Mouse (Mus musculus): ENCODE measurements at regions not wholly inside any gene's neighbourhood (a gene's known extent, or its start where the extent isn't known, plus 50 kb on each side); places are given as distances from the start of the nearest gene placed in this dataset.

- no peak for DNase-seq (ENCODE audit: low read depth in 1 of 2, low spot score in 2 of 2)
- WGBS = 74% methylated on average over 1 of the region's 1 CpGs
- Histone ChIP-seq H3K27me3 (ENCODE audit: control insufficient read depth, insufficient read depth, low read length) (no peaks in the 10 kb centered on the region), H3K36me3 (ENCODE audit: control insufficient read depth, insufficient read depth, low read length) (no peaks in the 10 kb centered on the region), H3K27ac (ENCODE audit: insufficient read depth, low read length) (no peak overlapping the region), H3K4me3 (ENCODE audit: extremely low read depth, insufficient read depth, insufficient read length) (no peak overlapping the region), H3K4me1 (ENCODE audit: control insufficient read depth, insufficient read depth, insufficient read length) (peaks cover 3% of the 10 kb centered on the region; the same call in 1 of the 2 replicates)
- TF ChIP-seq CTCF (IDR thresholded peaks at IDR 0.05; ENCODE audit: extremely low read depth, insufficient read depth, insufficient read length, insufficient replicate concordance) = no peak
- TF ChIP-seq POLR2A (IDR thresholded peaks at IDR 0.05; ENCODE audit: low read depth, low read length) = no peak
Measured at GRCm38 (mm10) chr17:88287861-88288260, 152.7 kb upstream of the Foxn2 start.

DNA sequence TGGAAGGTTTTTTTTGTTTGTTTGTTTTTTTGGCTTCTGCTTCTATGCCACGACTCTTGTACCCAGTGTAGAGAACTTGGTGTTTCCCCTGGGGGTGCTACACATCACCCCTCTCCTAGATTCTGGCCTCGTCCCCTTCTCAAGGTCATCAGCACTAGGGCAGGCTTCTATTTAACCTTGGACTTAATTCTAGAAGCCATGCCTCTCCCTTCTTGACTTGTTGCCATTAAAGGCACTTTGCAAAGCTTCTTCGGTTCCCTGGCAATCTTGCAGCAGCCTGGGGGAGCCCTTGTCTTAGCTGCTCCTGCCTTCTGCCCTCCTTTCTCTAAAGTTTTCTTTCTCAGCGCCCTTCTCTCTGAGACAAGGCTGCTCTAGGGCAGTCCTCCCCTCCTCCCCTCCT lies 143.0 kb upstream of the Foxn2 start:
- H3K27ac ChIP-seq (ENCODE audit: insufficient read depth, low read length) = no peak overlapping the region
- DNase-seq (ENCODE audit: low read depth in 1 of 2, low spot score in 2 of 2) = no peak
- H3K4me1 ChIP-seq (ENCODE audit: control insufficient read depth, insufficient read depth, insufficient read length) = no peaks in the 10 kb centered on the region
- 72% methylated on average over 4 of the region's 4 CpGs for WGBS
- no peaks in the 10 kb centered on the region for H3K36me3 ChIP-seq (ENCODE audit: control insufficient read depth, insufficient read depth, low read length)
- no peaks in the 10 kb centered on the region for H3K27me3 ChIP-seq (ENCODE audit: control insufficient read depth, insufficient read depth, low read length)
- no peak overlapping the region for H3K4me3 ChIP-seq (ENCODE audit: extremely low read depth, insufficient read depth, insufficient read length)
- TF ChIP-seq POLR2A (IDR thresholded peaks at IDR 0.05; ENCODE audit: low read depth, low read length) (no peak), CTCF (IDR thresholded peaks at IDR 0.05; ENCODE audit: extremely low read depth, insufficient read depth, insufficient read length, insufficient replicate concordance) (no peak)

GRCm38 (mm10) chr17:88303991-88304390 lies 136.5 kb upstream of the Foxn2 start:
- Histone ChIP-seq H3K4me3 (ENCODE audit: extremely low read depth, insufficient read depth, insufficient read length) (no peak overlapping the region), H3K27ac (ENCODE audit: insufficient read depth, low read length) (no peak overlapping the region), H3K27me3 (ENCODE audit: control insufficient read depth, insufficient read depth, low read length) (no peaks in the 10 kb centered on the region), H3K36me3 (ENCODE audit: control insufficient read depth, insufficient read depth, low read length) (no peaks in the 10 kb centered on the region), H3K4me1 (ENCODE audit: control insufficient read depth, insufficient read depth, insufficient read length) (no peaks in the 10 kb centered on the region)
- 80% methylated on average over 2 of the region's 2 CpGs for WGBS
- DNase-seq (ENCODE audit: low read depth in 1 of 2, low spot score in 2 of 2) = no peak
- no peak for TF ChIP-seq POLR2A (IDR thresholded peaks at IDR 0.05; ENCODE audit: low read depth, low read length)
- peak; percentile 15; the same call in 1 of the 2 replicates for TF ChIP-seq CTCF (IDR thresholded peaks at IDR 0.05; ENCODE audit: extremely low read depth, insufficient read depth, insufficient read length, insufficient replicate concordance)

DNA sequence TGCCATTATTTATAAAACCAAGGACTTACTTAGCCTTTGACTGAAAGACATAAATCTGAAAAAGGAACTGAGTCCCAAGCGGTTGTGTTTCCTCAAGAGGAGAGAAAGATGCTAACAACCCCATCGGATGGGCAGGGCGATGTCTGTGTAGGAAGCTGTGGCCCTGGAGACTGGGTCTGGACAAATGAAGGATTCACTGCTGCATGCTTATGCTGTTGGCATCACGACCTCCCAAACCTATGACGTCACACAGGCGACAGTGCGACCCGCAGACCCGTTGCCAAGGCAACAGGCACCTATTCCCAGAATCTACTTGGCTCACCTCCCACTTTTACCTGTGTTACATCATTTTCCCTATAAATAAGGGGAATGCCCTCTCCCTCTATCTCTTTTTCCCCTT lies 135.3 kb upstream of the Foxn2 start:
- H3K4me3 ChIP-seq (ENCODE audit: extremely low read depth, insufficient read depth, insufficient read length) = no peak overlapping the region

DNA sequence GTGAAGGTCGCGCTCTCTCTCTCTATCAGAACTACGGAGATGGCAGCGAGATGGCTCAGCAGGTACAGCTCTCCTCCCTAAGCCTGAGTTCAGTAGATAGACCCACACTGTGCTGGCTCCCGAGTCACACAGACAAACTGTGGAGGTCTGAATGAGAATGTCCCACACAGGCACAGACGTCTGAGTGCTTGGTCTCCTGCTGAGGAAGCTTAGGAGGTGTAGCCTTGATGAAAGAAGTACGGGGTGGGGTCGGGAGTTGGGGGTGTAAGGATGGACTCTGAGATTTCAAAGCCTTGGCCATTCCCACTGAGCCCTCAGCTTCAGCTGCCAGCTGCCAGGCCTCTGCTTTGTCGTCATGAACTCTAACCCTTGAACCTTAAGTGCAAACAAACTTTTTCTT lies 134.2 kb upstream of the Foxn2 start:
- TF ChIP-seq CTCF (IDR thresholded peaks at IDR 0.05; ENCODE audit: extremely low read depth, insufficient read depth, insufficient read length, insufficient replicate concordance) (no peak), POLR2A (IDR thresholded peaks at IDR 0.05; ENCODE audit: low read depth, low read length) (no peak)
- H3K27ac ChIP-seq (ENCODE audit: insufficient read depth, low read length) = no peak overlapping the region
- H3K4me3 ChIP-seq (ENCODE audit: extremely low read depth, insufficient read depth, insufficient read length) = no peak overlapping the region
- H3K4me1 ChIP-seq (ENCODE audit: control insufficient read depth, insufficient read depth, insufficient read length) = no peaks in the 10 kb centered on the region
- no peaks in the 10 kb centered on the region for H3K36me3 ChIP-seq (ENCODE audit: control insufficient read depth, insufficient read depth, low read length)
- 94% methylated on average over 9 of the region's 9 CpGs for WGBS
- no peak for DNase-seq (ENCODE audit: low read depth in 1 of 2, low spot score in 2 of 2)
- no peaks in the 10 kb centered on the region for H3K27me3 ChIP-seq (ENCODE audit: control insufficient read depth, insufficient read depth, low read length)

More for the DNA sequence above, 135.3 kb upstream of the Foxn2 start:
- no peak overlapping the region for H3K27ac ChIP-seq (ENCODE audit: insufficient read depth, low read length)
- TF ChIP-seq POLR2A (IDR thresholded peaks at IDR 0.05; ENCODE audit: low read depth, low read length) (no peak), CTCF (IDR thresholded peaks at IDR 0.05; ENCODE audit: extremely low read depth, insufficient read depth, insufficient read length, insufficient replicate concordance) (no peak)
- H3K4me1 ChIP-seq (ENCODE audit: control insufficient read depth, insufficient read depth, insufficient read length) = no peaks in the 10 kb centered on the region
- WGBS = 86% methylated on average over 9 of the region's 9 CpGs
- no peaks in the 10 kb centered on the region for H3K36me3 ChIP-seq (ENCODE audit: control insufficient read depth, insufficient read depth, low read length)
- no peak for DNase-seq (ENCODE audit: low read depth in 1 of 2, low spot score in 2 of 2)
- H3K27me3 ChIP-seq (ENCODE audit: control insufficient read depth, insufficient read depth, low read length) = no peaks in the 10 kb centered on the region

DNA sequence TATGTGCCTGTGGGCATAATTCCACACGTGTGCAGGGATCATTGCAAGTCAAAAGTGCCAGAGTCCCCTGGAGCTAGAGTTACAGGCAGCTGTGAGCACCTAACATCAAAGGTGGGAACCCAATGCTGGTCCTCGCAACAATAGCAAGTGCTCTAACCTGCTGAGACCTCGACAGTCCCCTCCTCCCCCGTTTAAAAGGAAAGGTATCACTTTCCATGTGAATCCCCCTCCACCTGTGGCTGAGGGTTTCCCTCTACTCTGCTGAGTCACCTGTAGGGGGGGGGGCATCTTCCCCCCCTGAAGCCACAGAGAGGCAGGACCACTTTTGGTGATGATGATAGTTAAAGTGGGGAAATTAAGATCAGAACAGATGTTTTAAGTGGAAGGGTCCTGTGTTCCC lies 133.4 kb upstream of the Foxn2 start:
- H3K36me3 ChIP-seq (ENCODE audit: control insufficient read depth, insufficient read depth, low read length) = no peaks in the 10 kb centered on the region
- H3K27ac ChIP-seq (ENCODE audit: insufficient read depth, low read length) = no peak overlapping the region
- DNase-seq (ENCODE audit: low read depth in 1 of 2, low spot score in 2 of 2) = no peak
- H3K27me3 ChIP-seq (ENCODE audit: control insufficient read depth, insufficient read depth, low read length) = no peaks in the 10 kb centered on the region
- no peak for TF ChIP-seq CTCF (IDR thresholded peaks at IDR 0.05; ENCODE audit: extremely low read depth, insufficient read depth, insufficient read length, insufficient replicate concordance)
- TF ChIP-seq POLR2A (IDR thresholded peaks at IDR 0.05; ENCODE audit: low read depth, low read length) = no peak
- WGBS = 60% methylated on average over 4 of the region's 4 CpGs
- H3K4me1 ChIP-seq (ENCODE audit: control insufficient read depth, insufficient read depth, insufficient read length) = no peaks in the 10 kb centered on the region
- no peak overlapping the region for H3K4me3 ChIP-seq (ENCODE audit: extremely low read depth, insufficient read depth, insufficient read length)

DNA sequence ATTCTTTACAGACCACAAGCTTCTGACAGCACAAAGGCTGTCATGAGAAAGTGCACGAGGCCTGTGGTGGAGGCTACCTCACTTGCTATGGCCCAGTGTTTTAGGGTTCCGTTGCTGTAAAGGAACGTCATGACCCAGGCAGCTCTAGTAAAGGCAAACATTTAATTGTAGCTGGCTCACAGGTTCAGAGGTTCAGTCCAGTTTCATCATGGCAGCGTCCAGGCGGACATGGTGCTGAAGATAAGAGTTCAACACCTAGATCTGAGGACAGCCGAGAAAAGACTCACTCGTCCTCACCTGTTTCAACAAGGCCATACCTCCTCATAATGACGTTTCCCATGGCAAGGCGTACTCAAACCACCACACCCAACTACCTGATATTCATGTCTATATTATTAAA lies 132.7 kb upstream of the Foxn2 start:
- Histone ChIP-seq H3K4me3 (ENCODE audit: extremely low read depth, insufficient read depth, insufficient read length) (no peak overlapping the region), H3K4me1 (ENCODE audit: control insufficient read depth, insufficient read depth, insufficient read length) (no peaks in the 10 kb centered on the region), H3K36me3 (ENCODE audit: control insufficient read depth, insufficient read depth, low read length) (no peaks in the 10 kb centered on the region), H3K27ac (ENCODE audit: insufficient read depth, low read length) (no peak overlapping the region), H3K27me3 (ENCODE audit: control insufficient read depth, insufficient read depth, low read length) (no peaks in the 10 kb centered on the region)
- TF ChIP-seq CTCF (IDR thresholded peaks at IDR 0.05; ENCODE audit: extremely low read depth, insufficient read depth, insufficient read length, insufficient replicate concordance) = no peak
- TF ChIP-seq POLR2A (IDR thresholded peaks at IDR 0.05; ENCODE audit: low read depth, low read length) = no peak
- 92% methylated on average over 9 of the region's 9 CpGs for whole genome bisulfite sequencing
- DNase-seq (ENCODE audit: low read depth in 1 of 2, low spot score in 2 of 2) = no peak
